Mouse (Mus musculus) midbrain, embryonic 10.5 days (tissue): Measurements from ENCODE around the gene Foxp1. TPM values are rescaled to one million over a fixed set of nuclear protein-coding genes. Genes with fewer than 3 reads are reported as not detected.

Experiments used
- DNase-seq: peaks from one replicate; pipeline ENCODE4 v3.0.0-alpha.2; 2017; ENCODE audit warnings: low spot score
- H3K27ac ChIP-seq: fragments of 300-500 bp; sonication (generic); replicated peaks from 2 replicates; pipeline ENCODE4 v1.5.1; 2016; ENCODE audit warnings: mild to moderate bottlenecking
- H3K27me3 ChIP-seq: fragments of 300-500 bp; sonication (generic); 2 replicates; pipeline ENCODE4 v1.6.1; 2016; ENCODE audit warnings: low read depth, mild to moderate bottlenecking; ENCODE audit not compliant: poor library complexity, severe bottlenecking
- H3K36me3 ChIP-seq: fragments of 300-500 bp; sonication (generic); 2 replicates; pipeline ENCODE4 v1.6.1; 2016; ENCODE audit warnings: mild to moderate bottlenecking, moderate library complexity
- H3K4me1 ChIP-seq: fragments of 300-500 bp; sonication (generic); 2 replicates; pipeline ENCODE4 v1.6.1; 2016
- H3K4me3 ChIP-seq: fragments of 300-500 bp; sonication (generic); 2 replicates; pipeline ENCODE4 v1.5.1; 2016; ENCODE audit warnings: mild to moderate bottlenecking, moderate library complexity
- H3K9me3 ChIP-seq: fragments of 300-500 bp; sonication (generic); replicated peaks from 2 replicates; pipeline ENCODE4 v1.6.1; 2016; ENCODE audit warnings: mild to moderate bottlenecking
- WGBS: fragments of 180-500 bp; shearing (Covaris S2); methylation state at CpG from one replicate; pipeline ENCODE4 v1.1.7; 2016; 5-methylcytosine and 5-hydroxymethylcytosine counted together
- polyA plus RNA-seq: library from polyadenylated mRNA; unstranded; fragments of >200 nt; fragmentation: Nextera tagmentation; extraction: Ambion mirVana; gene quantifications from 2 replicates; pipeline ENCODE4 v1.2.1, GENCODE M21; 2016

Gene Foxp1
- polyA plus RNA-seq, 1 experiment from 2014 or later = 63.7 TPM

DNA sequence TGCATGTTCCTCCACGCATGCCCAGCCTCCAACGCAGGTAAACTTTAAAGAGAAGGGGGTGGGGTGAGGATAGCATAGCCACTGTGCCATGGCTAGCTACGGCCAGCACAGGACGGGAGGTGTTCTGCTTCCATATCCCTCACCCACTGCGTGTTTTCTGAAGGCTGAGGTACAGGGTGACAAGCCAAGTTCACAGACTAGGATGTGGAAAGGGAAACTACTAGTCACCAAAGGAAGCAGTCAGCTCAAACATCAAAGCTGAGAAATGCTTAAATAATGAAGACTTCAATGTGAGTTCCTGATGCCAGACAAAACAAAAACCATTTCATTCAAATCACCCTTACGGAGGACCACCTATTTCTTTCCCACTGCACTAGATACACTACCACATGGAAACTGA lies 357.8 kb downstream of the Foxp1 start:
- Histone ChIP-seq H3K36me3 (no peaks in the 10 kb centered on the region), H3K4me3 (no peak overlapping the region), H3K27me3 (no peaks in the 10 kb centered on the region), H3K27ac (no peak overlapping the region), H3K4me1 (peaks cover 13% of the 10 kb centered on the region), H3K9me3 (no peaks in the 10 kb centered on the region)
- WGBS = 86% methylated on average over 6 of the region's 6 CpGs
- no peak for DNase-seq

DNA sequence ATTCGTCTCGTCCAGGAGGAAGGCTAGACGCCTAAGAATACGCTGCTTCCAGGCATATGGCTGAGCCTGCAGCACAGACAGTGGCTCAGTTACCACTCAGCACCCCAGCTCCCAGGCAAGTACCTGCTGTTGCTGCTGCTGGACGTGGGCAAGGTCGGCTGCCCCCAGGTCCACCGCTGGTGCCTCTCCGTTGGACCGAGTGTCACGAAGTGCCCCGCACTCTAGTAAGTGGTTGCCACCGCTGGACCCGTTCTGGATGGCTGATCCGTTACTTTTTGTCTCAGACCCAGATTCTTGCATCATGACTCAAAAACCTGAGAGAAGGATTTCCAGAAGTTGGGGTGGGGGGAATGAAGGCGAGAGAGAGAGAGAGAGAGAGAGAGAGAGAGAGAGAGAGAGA lies 359.8 kb downstream of the Foxp1 start:
- no peaks in the 10 kb centered on the region for H3K9me3 ChIP-seq
- no peaks in the 10 kb centered on the region for H3K36me3 ChIP-seq
- no peaks in the 10 kb centered on the region for H3K27me3 ChIP-seq
- no peak for DNase-seq
- no peak overlapping the region for H3K4me3 ChIP-seq
- 91% methylated on average over 15 of the region's 15 CpGs for WGBS
- peaks cover 17% of the 10 kb centered on the region for H3K4me1 ChIP-seq
- H3K27ac ChIP-seq = no peak overlapping the region

DNA sequence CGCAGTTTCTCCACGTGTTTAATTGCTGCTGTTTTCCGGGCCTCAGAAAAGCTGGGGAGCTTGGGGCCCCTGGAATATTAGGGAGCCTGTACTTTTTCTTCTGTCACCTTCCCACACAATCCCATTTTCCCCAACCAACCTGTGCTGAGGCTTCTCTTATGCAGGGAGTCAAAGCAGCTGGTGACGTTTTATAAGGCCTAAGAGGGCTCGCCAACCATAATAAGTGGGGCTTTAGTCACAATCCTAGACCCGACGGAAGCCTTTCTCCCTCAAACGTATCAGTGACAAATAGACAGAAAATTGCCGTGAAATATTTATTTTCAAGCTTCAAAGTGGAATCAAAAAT lies 362.2 kb downstream of the Foxp1 start:
- no peak for DNase-seq
- Histone ChIP-seq H3K4me3 (no peak overlapping the region), H3K27ac (no peak overlapping the region), H3K9me3 (no peaks in the 10 kb centered on the region), H3K36me3 (no peaks in the 10 kb centered on the region), H3K27me3 (no peaks in the 10 kb centered on the region), H3K4me1 (peaks cover 20% of the 10 kb centered on the region)
- WGBS = 75% methylated on average over 9 of the region's 9 CpGs

DNA sequence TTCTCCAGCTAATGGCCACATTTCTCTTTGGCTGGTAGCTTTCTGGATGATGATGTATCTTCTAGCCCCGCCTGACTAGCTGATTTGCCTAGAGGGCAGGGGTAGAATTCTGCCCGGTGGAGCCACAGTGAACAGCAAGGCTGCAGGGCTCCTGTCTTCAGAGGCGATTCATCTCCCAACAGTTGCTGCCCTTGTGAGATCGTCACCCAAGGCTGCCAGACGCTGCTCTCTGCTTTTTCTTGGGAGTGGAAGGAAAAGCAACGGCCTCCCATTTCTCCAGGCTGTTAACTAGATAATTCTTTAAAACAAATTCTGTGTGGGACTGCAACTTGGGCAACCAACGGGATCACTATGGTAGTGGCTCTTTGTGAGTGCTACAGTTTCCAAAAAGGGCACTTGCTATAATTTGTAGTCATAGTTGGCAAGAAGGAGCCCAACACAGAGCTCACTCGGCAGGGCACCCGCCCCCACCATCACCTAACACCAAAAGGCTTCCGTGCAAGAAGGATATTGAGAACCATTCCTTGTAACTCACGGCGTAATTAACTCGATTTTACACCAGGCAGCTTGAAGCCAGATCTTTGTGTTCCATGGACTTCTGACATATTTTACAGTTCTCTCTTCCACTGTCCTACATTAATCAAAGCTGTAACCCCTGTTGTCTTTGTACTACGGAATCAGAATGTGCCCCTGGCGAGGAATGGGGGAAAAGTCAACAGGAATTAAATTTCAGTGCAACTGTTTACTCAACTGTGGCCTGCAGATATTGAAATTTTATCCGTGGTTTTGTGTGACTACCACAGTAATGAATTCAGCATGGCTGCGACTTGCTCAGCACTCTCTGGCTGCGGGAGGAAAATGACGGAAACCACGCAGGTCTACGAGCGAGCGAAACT lies 362.8 kb downstream of the Foxp1 start:
- H3K27me3 ChIP-seq = no peaks in the 10 kb centered on the region
- no peak overlapping the region for H3K4me3 ChIP-seq
- no peaks in the 10 kb centered on the region for H3K36me3 ChIP-seq
- no peaks in the 10 kb centered on the region for H3K9me3 ChIP-seq
- peak overlapping the region; percentile 34 for H3K27ac ChIP-seq
- DNase-seq = no peak
- H3K4me1 ChIP-seq = peaks cover 22% of the 10 kb centered on the region
- WGBS = 72% methylated on average over 23 of the region's 23 CpGs

DNA sequence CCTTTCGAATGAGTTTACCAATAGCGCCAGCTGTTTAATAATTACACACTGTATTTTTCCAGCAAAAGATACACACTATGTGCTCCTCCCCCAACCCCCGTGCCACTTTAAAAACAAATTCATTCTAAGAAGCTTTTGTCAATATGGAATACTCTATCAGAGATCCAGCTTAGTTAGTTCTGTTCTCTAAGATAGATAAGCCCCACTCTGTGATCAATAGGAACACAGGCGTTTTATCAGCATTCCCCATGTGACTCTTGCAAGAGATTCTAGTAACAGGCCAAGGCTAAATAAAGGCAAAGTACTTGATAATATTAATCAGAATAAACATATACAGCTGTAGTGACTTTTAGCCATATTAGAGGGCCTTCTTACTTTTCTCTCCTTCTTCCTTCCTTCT lies 368.8 kb downstream of the Foxp1 start:
- Histone ChIP-seq H3K4me1 (peaks cover 12% of the 10 kb centered on the region), H3K27me3 (no peaks in the 10 kb centered on the region), H3K36me3 (no peaks in the 10 kb centered on the region), H3K27ac (no peak overlapping the region), H3K9me3 (no peaks in the 10 kb centered on the region), H3K4me3 (no peak overlapping the region)
- whole genome bisulfite sequencing = 93% methylated on average over 4 of the region's 4 CpGs
- no peak for DNase-seq

DNA sequence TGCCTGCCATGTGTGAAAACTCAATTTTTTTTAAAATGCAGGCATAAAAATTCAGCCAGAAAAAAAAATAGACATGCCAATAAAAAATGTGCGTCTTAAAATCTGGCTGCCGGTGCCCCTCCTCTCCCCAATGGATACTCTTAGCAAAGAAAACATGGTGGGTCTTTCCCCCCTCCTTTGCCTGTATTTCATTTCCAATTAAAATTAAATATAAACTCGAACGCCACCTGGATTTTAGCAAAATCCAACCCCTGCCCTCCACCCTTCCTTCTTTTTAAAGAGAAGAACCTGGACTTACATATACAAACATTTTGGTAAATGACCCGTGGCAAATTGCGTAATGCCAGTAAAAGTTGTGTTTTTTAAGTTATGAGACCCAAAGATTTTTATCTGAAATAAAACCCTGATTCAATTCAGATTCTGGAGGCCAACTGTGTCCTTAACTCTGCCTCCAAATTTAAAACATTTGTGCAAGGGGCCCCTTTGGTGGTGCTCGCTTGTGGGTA lies 376.1 kb downstream of the Foxp1 start:
- Histone ChIP-seq H3K9me3 (no peaks in the 10 kb centered on the region), H3K36me3 (no peaks in the 10 kb centered on the region), H3K27ac (no peak overlapping the region), H3K4me3 (no peak overlapping the region), H3K27me3 (no peaks in the 10 kb centered on the region), H3K4me1 (0 out of 2 replicates have a peak, but pooled peaks cover 13% of the 10 kb centered on the region)
- WGBS = 92% methylated on average over 7 of the region's 7 CpGs
- no peak for DNase-seq

DNA sequence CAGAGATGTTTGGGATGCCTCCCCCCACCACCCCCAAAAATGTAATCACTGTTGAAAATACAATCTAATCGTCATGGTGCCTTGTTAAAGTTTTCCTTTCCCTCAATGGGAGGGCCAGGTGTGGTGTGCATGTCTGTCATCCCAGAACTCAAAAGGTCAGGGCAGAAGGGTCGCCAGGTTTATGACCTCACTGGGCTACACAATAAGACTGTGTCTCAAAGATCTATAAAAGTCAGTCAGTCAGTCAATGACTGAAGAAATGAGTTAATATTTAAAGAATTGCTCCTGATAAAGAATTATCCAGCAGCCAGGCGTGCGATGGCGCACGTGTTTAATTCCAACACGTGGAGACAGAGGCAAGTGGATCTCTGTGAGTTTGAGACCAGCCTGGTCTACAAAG lies 377.5 kb downstream of the Foxp1 start:
- Histone ChIP-seq H3K36me3 (no peaks in the 10 kb centered on the region), H3K27me3 (no peaks in the 10 kb centered on the region), H3K9me3 (no peaks in the 10 kb centered on the region), H3K4me1 (peaks cover 19% of the 10 kb centered on the region; the same call in 1 of the 2 replicates), H3K27ac (no peak overlapping the region), H3K4me3 (no peak overlapping the region)
- DNase-seq = no peak
- 92% methylated on average over 7 of the region's 7 CpGs for WGBS

DNA sequence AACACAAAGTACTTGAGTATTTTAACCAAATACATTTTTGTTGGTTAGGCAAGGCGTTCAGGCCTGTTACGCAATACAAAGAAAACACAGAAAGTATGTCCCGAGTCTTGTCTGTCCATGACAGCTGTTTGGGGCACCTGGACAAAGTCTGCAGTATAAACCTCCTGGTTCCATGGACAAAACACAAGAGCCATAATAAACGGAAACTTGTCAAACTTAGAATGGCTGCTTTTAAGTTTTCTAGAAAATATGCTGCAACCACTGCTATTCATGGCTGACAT lies 378.8 kb downstream of the Foxp1 start:
- peaks cover 19% of the 10 kb centered on the region; the same call in 1 of the 2 replicates for H3K4me1 ChIP-seq
- H3K27ac ChIP-seq = no peak overlapping the region
- H3K27me3 ChIP-seq = no peaks in the 10 kb centered on the region
- 79% methylated on average over 4 of the region's 4 CpGs for WGBS
- H3K4me3 ChIP-seq = no peak overlapping the region
- no peak for DNase-seq
- no peaks in the 10 kb centered on the region for H3K36me3 ChIP-seq
- H3K9me3 ChIP-seq = no peaks in the 10 kb centered on the region

DNA sequence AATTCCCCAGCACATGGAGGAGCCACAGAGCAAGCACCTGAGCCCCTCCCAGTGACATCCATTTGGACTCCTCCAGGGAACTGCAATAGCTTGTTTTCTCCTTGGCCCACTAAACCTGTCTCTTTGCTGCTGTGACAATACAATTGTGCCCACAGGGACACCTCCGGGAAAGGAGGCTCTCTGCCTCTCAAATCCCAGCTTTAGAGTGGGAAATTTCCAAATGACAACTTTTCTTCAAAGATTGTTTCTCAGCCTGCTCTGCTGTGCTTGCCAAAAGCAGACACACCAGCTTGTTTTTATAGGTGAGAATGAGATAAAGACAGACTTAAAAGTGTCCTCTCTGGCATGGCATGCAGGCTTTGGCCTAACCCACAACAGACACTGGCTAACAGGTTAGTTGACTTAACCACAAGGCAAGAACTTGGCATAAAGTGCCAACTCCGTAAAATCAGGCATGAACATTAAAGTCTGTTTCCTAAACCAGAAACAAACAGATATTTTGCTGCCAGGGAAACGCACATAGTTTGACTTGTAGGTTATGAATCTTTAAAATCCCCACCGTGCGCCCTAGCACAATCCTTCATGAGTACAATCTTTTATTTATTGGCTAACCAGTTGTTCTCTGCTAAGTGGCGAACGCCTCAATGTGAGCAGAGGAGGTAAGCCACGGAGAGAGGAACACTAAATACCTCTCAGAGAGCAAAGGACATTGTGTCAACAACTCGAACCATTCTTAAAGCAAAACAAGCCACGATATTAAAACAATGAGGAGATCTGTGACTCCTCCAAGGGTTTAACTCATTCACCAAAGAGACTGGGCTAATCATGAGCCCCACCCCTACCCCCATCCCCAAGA lies 379.4 kb downstream of the Foxp1 start:
- H3K4me1 ChIP-seq = peaks cover 23% of the 10 kb centered on the region
- 74% methylated on average over 10 of the region's 10 CpGs for WGBS

DNA sequence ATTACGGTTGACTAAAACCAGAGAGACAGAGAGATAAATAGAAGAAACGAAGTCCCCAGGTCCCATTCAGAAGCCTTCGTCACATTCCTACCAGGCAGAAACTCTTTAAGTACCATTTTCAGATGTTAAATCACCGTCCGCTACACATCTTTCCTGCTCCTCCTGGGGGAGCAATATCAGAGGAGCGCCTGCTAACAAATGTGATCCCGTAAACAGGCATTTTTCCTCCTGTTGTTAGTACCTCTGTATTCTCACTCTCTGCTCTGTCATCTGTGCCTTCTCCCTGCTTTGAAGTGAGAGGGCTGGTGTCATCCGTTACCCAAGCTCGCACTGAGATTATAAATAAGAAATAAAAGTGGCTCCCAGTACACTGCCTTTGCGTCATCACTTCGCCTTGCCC lies 384.5 kb downstream of the Foxp1 start:
- H3K4me3 ChIP-seq = no peak overlapping the region
- DNase-seq = no peak
- peaks cover 59% of the 10 kb centered on the region for H3K4me1 ChIP-seq
- no peaks in the 10 kb centered on the region for H3K9me3 ChIP-seq
- no peak overlapping the region for H3K27ac ChIP-seq
- H3K36me3 ChIP-seq = no peaks in the 10 kb centered on the region
- H3K27me3 ChIP-seq = no peaks in the 10 kb centered on the region
- 70% methylated on average over 11 of the region's 11 CpGs for WGBS

More for the DNA sequence above, 379.4 kb downstream of the Foxp1 start:
- no peak overlapping the region for H3K4me3 ChIP-seq
- H3K27ac ChIP-seq = no peak overlapping the region
- H3K9me3 ChIP-seq = no peaks in the 10 kb centered on the region
- DNase-seq = no peak
- H3K27me3 ChIP-seq = no peaks in the 10 kb centered on the region
- H3K36me3 ChIP-seq = no peaks in the 10 kb centered on the region

DNA sequence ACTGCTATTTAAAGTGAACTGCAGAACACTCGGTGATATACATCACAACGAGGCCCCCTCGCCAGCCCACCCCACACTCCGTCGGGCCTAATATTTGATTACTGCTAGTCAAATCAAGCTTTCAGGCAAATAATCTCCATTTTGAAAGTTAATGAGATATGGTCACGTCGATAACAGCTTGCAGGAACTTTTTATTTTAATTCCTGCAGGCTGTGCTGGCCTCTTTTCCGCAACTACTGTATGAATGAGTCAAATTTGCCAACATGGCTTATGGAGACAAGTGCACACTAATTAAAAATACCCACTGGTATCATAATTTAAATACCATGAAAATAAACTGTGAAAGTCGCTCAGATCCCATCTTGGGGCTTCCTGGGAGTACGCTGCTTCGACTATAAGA lies 385.4 kb downstream of the Foxp1 start:
- Histone ChIP-seq H3K4me3 (no peak overlapping the region), H3K27me3 (no peaks in the 10 kb centered on the region), H3K9me3 (no peaks in the 10 kb centered on the region), H3K4me1 (peaks cover 59% of the 10 kb centered on the region), H3K36me3 (no peaks in the 10 kb centered on the region), H3K27ac (no peak overlapping the region)
- no peak for DNase-seq
- WGBS = 88% methylated on average over 11 of the region's 11 CpGs

DNA sequence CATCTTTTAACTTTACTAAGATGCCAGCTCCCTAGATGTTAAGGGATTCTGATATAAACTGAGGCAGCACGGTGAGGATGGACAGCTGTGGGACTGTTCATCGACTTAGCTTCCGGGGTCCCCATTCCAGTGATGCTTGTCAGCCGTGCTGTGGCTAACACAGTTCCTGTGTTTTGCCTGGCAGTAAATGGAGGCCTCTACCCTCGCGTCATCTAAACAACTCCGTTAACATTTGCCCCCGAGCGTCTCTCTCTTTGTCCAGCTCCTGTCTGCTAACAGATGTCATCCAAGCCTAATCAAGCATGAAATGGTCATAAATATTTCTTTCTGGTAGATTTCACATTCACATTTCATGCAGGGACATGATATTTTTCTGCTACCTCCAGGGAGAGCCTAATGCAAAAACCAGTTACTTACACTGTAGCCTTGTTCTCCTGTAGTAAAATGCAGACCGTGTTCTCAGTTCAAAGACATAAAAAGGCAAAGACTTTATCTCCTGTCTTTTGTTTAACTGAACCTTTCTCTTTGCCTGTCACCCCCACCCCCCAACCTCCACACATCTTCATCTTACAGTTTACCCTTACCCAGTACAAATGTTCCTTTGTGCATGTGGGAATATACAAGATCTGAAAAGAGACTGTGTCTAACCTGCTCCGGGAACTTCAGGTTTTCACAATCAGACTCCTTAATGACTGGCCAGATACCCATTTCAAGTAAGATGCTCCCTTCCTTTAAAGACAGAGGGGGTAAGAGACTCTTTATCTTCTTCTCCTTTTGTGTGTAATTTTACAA lies 386.4 kb downstream of the Foxp1 start:
- Histone ChIP-seq H3K36me3 (no peaks in the 10 kb centered on the region), H3K27me3 (no peaks in the 10 kb centered on the region), H3K4me3 (no peak overlapping the region), H3K4me1 (peaks cover 65% of the 10 kb centered on the region), H3K9me3 (no peaks in the 10 kb centered on the region), H3K27ac (peak overlapping the region; percentile 63)
- peak; percentile 17 for DNase-seq
- 24% methylated on average over 11 of the region's 11 CpGs for WGBS
